Mouse (Mus musculus) adrenal gland, adult 2 months (tissue): ENCODE measurements around the gene Glmn. TPM values are rescaled to one million over a fixed set of nuclear protein-coding genes. Genes with fewer than 3 reads are reported as not detected.

Experiments used
- DNase-seq: peaks from one replicate; pipeline ENCODE4 v3.0.0; 2021
- polyA plus RNA-seq: library from polyadenylated mRNA; depleted of rRNA; stranded (reverse); fragments of >200 nt; gene quantifications from 2 replicates; pipeline ENCODE4 v1.2.3, GENCODE M21; 2012; rRNA removed
- total RNA-seq, 2 experiments: library from RNA; stranded (reverse); gene quantifications; 2 replicates each; pipeline ENCODE4 v1.2.3; 2021

Gene Glmn
- total and polyA plus RNA-seq, 3 experiments: 0.66 to 8.3 (median 5.3) TPM

DNA sequence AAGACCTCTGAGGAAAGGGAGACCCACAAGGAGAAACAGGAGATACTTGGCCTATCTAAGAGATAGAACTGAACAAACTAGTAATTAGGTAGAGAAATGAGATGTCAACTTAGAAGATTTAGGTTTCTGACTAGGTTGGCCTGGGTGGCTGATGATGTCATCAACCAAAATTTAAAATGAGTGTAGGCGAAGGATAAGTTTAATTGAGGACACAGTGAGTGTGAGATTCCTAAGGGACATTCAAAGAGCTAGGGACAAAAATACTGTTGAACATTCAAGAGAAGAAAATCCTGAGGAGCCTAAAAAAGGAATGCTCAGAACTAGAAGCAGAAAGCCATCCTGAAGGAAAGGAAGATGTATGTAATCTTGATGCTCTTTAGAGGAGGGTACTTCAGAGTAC, 81.6 kb downstream of the Glmn start:
- no peak for DNase-seq

DNA sequence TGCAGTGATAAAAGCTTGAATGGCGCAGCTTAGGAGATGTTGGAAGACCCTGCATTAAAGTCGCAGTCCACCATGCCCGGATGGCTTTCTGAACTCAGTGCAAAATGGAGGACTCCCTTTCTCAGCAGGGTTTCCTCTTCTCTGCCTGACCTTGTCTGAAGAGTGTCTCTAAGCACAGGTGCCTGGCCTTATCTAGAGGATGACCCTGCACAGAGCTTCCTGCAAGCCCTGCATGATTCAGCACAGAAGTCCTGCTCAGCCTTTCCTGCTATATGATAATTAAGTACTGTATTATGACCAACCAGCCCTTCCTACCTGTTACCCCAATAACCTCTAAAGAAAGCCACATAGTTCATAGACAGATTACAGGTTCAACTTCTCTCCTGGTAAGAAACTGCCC, 82.2 kb downstream of the Glmn start:
- no peak for DNase-seq

DNA sequence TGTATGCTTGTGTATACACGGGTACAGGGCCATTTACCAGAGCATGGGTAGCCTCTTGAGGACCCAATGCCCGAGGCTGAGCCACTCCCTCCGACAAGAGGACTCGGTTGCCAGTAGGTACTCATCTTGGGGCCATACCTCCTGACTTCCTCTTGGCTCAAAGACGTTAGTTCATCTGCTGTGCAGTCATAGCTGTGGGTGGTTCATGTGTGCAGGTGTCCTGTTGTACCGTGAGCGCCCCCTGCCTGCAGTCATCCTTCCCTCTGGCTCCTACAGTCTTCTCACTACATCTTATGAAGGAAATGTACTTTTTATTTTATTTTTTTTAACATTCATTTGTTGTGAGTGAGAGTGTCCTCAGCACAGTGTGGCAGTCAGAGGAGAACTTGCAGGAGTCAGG, 84.1 kb downstream of the Glmn start:
- peak; percentile 56 for DNase-seq

DNA sequence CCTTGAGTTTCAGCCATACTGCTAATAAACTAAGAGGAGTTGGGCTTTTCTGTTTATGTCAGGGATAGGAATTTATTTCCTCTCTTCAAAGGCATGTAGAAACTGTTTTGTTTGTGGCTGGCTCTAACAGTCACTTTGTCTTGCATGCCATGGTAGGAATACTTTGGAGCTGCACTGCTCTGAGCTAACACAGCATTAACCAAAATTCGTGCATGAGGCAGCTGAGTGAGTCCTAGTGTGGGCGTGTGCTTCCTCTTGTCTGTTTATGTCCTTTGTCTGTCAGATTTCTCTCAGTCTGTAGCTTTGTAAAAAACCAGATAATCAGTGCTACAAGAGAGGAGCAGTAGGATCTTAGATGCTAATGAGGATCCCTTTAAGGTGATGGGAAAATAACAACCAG, 86.4 kb downstream of the Glmn start:
- no peak for DNase-seq

DNA sequence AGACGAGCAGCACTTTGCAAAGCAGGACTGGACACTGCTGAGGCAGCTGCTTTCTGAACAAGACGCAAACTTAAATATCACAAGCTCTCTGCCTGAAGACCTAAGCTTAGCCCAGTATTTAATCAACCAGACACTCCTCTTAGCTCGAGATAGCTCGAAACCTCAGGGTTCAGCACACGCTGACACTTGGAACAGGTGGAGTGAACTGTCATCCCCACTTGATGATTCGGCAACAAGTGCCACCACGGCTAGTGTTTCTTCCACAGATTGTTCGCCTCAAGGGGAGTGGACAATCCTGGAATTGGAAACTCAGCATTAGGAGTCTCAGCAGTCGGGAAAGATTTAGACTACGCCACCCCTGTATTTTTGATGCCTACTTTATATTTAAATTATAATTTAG, 87.2 kb downstream of the Glmn start:
- no peak for DNase-seq

DNA sequence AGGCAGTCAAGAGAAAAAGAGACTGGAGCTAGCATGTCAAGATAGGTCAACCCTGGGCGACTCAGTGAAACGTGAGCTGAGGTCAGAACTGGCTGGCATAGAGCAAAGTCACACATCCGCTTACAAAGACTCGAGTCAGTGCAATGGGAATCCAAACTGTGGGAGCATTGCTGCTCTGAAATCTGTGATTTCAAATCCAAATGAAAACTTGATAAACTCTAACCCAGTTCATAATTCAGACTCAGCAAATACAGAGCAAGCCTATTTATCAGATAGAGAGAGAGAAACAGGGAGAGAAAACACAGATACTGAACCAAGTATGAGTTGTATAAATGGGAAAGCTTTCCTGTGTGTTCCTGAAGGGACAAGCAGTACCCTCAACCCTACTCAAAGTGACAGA, 90.4 kb downstream of the Glmn start, which contains the start of gene Gm42669:
TSS of gene Gm42669 (plus strand) at position 301 of the 400 bp plus-strand sequence.
- no peak for DNase-seq

DNA sequence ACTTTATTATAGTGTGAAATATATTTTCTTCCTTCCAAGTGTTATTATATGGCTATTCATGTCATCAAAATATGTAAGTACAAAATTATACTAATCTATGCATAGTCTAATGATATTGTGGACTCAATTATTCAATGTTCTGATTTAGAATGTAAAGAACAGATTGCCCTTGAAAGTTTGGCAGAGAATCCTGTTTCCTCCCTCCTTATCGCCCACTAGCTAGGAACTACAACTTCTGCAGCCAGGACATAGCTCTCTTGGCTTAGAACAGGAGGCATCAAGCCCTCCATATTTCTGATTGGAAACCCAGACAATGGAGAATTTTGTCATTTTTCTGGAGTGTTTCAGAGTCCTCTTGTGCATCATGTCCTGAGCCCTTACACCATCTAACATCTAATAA, 96.9 kb downstream of the Glmn start:
- DNase-seq: no peak

DNA sequence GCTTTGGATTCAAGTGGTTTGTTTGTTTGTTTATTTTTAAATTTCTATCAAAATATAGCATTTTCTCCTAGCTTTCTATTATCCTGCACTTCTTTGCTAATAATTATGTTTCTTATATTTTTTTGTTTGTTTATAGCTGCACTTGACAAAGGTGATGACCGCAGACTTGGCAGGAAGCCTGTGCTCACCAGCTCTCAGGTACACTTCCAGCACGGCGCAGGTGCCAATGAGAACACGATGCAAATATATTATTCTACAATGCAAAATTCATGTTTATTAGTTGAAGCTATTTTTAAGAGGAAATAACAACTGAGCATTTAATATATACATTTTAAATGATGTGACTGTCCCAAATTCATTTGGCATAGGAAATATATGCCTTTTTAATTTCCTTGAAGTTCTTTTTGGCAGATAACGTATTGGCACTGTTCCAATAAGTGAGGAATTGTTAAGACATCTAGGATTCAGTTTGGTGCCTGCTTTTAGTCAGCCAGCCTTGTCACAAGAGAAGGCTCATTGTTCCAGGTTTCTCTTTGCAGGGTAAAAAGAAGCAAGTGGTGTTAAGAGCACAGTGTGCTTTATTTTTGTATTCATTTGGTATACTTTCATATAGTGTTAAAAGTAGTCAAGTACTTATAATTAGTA, 97.7 kb downstream of the Glmn start:
- DNase-seq: no peak

Other genes starting within 250 kb of the Glmn start
- gene Ephx4, start 195.2 kb downstream of the Glmn start, total RNA-seq: 1 to 10 TPM in 1 of 2 experiments, under 1 TPM in 1; 0.89 to 1.5 TPM
- 1.1 TPM in 2 replicates for gene Ephx4, start 195.2 kb downstream of the Glmn start, polyA plus RNA-seq
- gene Lpcat2b, start 166.3 kb downstream of the Glmn start, total RNA-seq: not detected
- not detected in 2 replicates for gene Lpcat2b, start 166.3 kb downstream of the Glmn start, polyA plus RNA-seq
- gene Btbd8, start 159.9 kb downstream of the Glmn start, total RNA-seq: 1 to 10 TPM; 4.4 to 8.5 TPM
- 0.41 and 0.58 TPM in 2 replicates for gene Btbd8, start 159.9 kb downstream of the Glmn start, polyA plus RNA-seq
- not detected for gene Gm42669, start 90.3 kb downstream of the Glmn start, total RNA-seq
- 0.07 TPM in 1 of 2 replicates, not detected in the other for gene Gm42669, start 90.3 kb downstream of the Glmn start, polyA plus RNA-seq
- not detected for gene 1700028K03Rik, start 63.2 kb downstream of the Glmn start, total RNA-seq
- gene 1700028K03Rik, start 63.2 kb downstream of the Glmn start, polyA plus RNA-seq: 0.03 TPM in 1 of 2 replicates, not detected in the other
- gene Rpap2, start 515 bp downstream of the Glmn start, total RNA-seq: 10 to 100 TPM; 13.2 to 14.5 TPM
- gene Rpap2, start 515 bp downstream of the Glmn start, polyA plus RNA-seq: 1.5 and 2.5 TPM in 2 replicates
- under 1 TPM in 1 of 2 experiments, not detected in 1; 0.31 TPM for gene Gfi1, start 128.1 kb upstream of the Glmn start, total RNA-seq
- gene Gfi1, start 128.1 kb upstream of the Glmn start, polyA plus RNA-seq: 0.09 and 0.66 TPM in 2 replicates
- gene Ube2d2b, start 232.2 kb upstream of the Glmn start, total RNA-seq: not detected
- not detected in 2 replicates for gene Ube2d2b, start 232.2 kb upstream of the Glmn start, polyA plus RNA-seq